Mouse (Mus musculus): ENCODE results near the gene Gm9573. TPM values are rescaled to one million over a fixed set of nuclear protein-coding genes. Genes with fewer than 3 reads are reported as not detected.

Gm9573 gene
- polyA plus RNA-seq, 1 experiment = 0.55 TPM

DNA sequence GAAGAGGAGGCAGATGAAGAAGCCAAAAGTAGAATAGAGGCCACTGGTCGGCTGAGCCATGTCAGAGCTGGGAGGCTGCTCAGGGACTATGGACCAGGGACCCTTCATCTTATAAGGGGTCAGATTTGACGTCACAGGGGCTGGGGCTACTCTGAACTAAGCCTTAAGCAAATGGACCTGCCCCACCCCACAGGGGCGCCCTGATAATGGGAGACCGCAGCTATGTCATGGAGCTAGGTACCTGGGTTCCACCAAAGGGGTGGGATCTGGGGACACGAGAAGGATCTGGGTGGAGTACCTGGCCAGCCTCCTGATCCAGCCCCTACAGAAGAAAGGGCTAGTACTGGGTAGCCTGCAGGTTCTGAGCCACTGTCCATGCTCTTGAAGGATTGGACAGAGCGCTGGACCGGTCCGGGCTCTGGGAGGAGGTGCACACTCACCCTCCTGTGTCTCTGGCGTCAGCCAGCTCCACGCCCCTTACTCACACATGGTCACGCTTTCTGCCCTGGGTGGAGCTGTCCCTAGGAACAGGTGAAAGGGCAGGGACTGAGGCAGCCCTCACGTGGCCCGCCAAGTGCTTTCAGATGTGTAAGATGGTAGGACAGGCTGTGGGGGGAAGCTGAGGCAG, 17.3 kb upstream of the Gm9573 start, which contains the start of gene Mucl3:
Mucl3 (minus strand) TSS at position 87 of the 628 bp plus-strand sequence.
- Histone ChIP-seq H3K4me1 (no peaks in the 10 kb centered on the region), H3K36me3 (replicated peaks; ENCODE audit: low read length) (no peaks in the 10 kb centered on the region), H3K9me3 (0 out of 2 replicates have a peak, but pooled peaks cover 2% of the 10 kb centered on the region), H3K27me3 (replicated peaks) (peaks cover 76% of the 10 kb centered on the region), H3K4me3 (replicated peaks) (no peak within 1 kb of the TSS)
- no peak for TF ChIP-seq FLI1 (IDR thresholded peaks at IDR 0.05; ENCODE audit: low read length)
- TF ChIP-seq GATA1 (IDR thresholded peaks at IDR 0.05; ENCODE audit: borderline replicate concordance, low read length) = no peak

DNA sequence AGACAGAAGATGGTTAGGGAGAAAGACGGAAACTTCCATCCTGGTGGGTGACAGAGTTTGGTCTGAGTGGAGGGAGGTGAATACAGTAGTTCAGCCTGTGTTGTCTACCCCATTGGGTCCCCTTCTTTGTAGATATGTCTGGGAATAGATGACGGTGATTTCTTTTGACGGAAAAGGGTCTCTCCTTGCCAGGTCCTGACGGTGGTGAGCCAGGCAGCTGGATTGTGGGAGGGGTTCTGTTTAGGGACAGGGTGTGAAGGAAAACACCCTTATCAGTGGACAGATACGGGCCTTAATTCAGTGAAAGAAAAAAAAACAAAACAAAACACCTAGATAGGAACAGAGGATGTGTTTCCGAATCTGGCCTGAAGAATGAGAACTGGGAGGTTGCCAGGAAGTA, 12.9 kb upstream of the Gm9573 start:
- H3K9me3 ChIP-seq = no peaks in the 10 kb centered on the region
- no peak for TF ChIP-seq FLI1 (IDR thresholded peaks at IDR 0.05; ENCODE audit: low read length)
- TF ChIP-seq GATA1 (IDR thresholded peaks at IDR 0.05; ENCODE audit: borderline replicate concordance, low read length) = no peak
- H3K27me3 ChIP-seq (replicated peaks) = peaks cover 74% of the 10 kb centered on the region
- H3K4me3 ChIP-seq (replicated peaks) = no peak overlapping the region
- no peaks in the 10 kb centered on the region for H3K36me3 ChIP-seq (replicated peaks; ENCODE audit: low read length)
- peaks cover 11% of the 10 kb centered on the region for H3K4me1 ChIP-seq

DNA sequence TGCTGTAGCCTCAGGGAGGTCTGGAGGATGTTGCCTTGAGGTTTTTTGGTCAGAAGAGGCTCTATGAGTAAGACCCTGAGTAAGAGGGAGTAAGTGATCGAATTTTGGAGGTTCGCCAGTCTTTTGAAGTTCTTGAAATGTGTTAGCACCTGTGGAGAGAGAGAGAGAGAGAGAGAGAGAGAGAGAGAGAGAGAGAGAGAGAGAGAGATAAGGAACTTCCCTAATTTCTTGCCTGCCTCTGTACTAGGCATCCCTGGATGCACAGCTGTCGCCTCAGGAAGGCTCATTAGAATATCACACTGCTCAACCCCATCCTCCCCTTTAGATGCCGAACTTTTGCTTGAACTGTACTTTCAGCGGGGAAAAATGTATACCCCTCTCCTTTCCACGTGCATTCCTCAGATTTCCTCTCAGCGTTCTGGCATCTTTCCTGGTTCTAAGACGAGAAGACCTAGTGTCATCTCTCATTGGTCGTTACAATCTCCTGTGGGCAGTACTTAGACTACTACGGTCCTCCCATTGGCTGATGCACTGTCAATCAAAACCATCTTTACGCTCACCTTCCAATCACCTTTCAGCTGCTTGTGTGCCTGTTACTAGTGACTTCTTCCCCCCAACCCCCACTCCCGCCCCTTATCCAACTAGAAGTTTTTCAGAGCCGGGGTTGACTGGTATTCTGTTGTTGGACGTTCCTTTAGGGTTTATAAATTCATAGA, 12.2 kb upstream of the Gm9573 start:
- Histone ChIP-seq H3K9me3 (no peaks in the 10 kb centered on the region), H3K4me1 (peaks cover 11% of the 10 kb centered on the region), H3K4me3 (replicated peaks) (no peak overlapping the region), H3K36me3 (replicated peaks; ENCODE audit: low read length) (no peaks in the 10 kb centered on the region), H3K27me3 (replicated peaks) (peaks cover 74% of the 10 kb centered on the region)
- TF ChIP-seq GATA1 (IDR thresholded peaks at IDR 0.05; ENCODE audit: borderline replicate concordance, low read length) (no peak), FLI1 (IDR thresholded peaks at IDR 0.05; ENCODE audit: low read length) (no peak)

DNA sequence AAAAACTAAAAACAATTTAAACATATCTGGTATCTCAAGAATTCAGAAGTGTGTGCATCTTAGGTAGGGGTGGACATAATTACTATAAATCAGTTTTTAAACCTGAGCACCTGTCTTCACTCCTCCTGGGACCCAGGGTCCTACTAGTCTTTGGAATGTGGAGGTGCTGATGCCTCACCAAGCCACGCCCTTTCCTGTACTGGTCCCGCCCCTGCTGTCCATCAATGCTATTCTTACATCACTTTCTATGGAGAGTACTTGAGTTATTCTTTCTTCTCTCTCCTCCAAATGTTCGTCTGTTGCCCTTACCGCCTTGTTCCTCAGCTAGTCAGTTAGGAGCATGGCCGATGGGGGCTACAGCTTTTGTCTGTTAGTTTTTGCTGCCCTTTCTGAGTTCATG, 9.9 kb upstream of the Gm9573 start:
- Histone ChIP-seq H3K4me1 (peaks cover 11% of the 10 kb centered on the region), H3K4me3 (replicated peaks) (peak overlapping the region; percentile 42), H3K36me3 (replicated peaks; ENCODE audit: low read length) (no peaks in the 10 kb centered on the region), H3K9me3 (no peaks in the 10 kb centered on the region), H3K27me3 (replicated peaks) (peaks cover 72% of the 10 kb centered on the region)
- TF ChIP-seq GATA1 (IDR thresholded peaks at IDR 0.05; ENCODE audit: borderline replicate concordance, low read length) (no peak), FLI1 (IDR thresholded peaks at IDR 0.05; ENCODE audit: low read length) (no peak)

DNA sequence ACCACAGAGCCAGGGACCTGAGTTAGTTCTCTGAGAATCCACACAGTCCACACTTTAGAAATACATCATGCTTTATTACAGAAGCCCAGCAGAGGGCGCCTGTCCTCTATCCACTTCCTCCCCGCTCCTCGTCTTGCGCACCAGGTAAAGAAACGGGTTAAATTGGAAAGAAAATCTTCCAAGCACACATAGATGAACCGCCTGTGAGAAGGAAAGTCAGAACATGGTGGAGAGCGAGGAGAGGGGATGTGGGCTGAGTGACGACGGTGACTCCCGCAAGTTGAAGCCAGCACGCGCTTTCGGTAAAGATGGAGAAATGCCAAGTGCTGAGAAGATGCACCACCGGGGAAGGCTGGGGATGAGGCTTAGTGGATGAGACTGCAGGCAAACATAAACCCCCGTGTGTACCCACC, 9.3 kb upstream of the Gm9573 start:
- Histone ChIP-seq H3K27me3 (replicated peaks) (peaks cover 72% of the 10 kb centered on the region), H3K4me3 (replicated peaks) (peak overlapping the region; percentile 91), H3K9me3 (no peaks in the 10 kb centered on the region), H3K4me1 (peaks cover 11% of the 10 kb centered on the region), H3K36me3 (replicated peaks; ENCODE audit: low read length) (no peaks in the 10 kb centered on the region)
- TF ChIP-seq FLI1 (IDR thresholded peaks at IDR 0.05; ENCODE audit: low read length) (no peak), GATA1 (IDR thresholded peaks at IDR 0.05; ENCODE audit: borderline replicate concordance, low read length) (no peak)

DNA sequence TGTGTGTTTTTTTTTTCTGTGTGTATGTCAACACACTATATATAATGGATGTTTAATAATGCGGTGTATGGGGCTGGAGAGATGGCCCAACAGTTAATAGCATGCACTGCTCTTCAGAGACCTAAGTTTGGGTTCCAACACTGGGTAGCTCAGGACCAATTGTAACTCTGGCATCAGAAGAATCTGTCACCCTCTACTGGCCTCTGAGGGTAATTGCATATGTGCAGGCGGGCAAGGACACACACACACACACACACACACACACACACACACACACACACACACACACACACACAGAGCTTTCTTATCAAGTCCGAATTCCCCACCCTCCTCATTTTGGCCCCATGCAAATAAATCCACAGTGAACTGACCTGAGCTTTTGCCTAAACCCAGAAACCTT, 8.8 kb upstream of the Gm9573 start:
- Histone ChIP-seq H3K9me3 (no peaks in the 10 kb centered on the region), H3K36me3 (replicated peaks; ENCODE audit: low read length) (no peaks in the 10 kb centered on the region), H3K4me3 (replicated peaks) (no peak overlapping the region), H3K27me3 (replicated peaks) (peaks cover 73% of the 10 kb centered on the region), H3K4me1 (peaks cover 11% of the 10 kb centered on the region)
- TF ChIP-seq GATA1 (IDR thresholded peaks at IDR 0.05; ENCODE audit: borderline replicate concordance, low read length) = no peak
- no peak for TF ChIP-seq FLI1 (IDR thresholded peaks at IDR 0.05; ENCODE audit: low read length)

DNA sequence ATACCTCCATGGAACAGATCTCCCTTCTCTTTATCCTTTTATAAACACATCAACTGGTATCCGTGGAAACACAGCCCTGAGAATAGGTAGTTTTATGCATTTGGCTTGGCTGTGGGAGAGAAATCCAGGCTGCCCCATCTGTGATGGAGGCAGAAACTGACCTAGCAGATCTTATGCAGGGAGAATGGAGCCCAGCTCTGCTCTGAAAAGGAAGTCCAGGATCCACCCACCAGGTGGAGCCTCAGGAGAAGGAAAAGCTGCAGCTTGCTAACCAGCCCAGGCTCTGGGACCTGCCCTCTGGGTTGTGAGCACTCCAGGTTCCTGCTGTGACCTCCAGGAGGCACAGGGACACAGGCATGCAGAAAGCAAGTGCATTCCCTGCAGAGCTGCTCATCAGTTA, 7.6 kb upstream of the Gm9573 start:
- Histone ChIP-seq H3K36me3 (replicated peaks; ENCODE audit: low read length) (no peaks in the 10 kb centered on the region), H3K4me1 (peaks cover 11% of the 10 kb centered on the region), H3K27me3 (replicated peaks) (peaks cover 66% of the 10 kb centered on the region), H3K9me3 (no peaks in the 10 kb centered on the region), H3K4me3 (replicated peaks) (no peak overlapping the region)
- TF ChIP-seq GATA1 (IDR thresholded peaks at IDR 0.05; ENCODE audit: borderline replicate concordance, low read length) (no peak), FLI1 (IDR thresholded peaks at IDR 0.05; ENCODE audit: low read length) (no peak)

DNA sequence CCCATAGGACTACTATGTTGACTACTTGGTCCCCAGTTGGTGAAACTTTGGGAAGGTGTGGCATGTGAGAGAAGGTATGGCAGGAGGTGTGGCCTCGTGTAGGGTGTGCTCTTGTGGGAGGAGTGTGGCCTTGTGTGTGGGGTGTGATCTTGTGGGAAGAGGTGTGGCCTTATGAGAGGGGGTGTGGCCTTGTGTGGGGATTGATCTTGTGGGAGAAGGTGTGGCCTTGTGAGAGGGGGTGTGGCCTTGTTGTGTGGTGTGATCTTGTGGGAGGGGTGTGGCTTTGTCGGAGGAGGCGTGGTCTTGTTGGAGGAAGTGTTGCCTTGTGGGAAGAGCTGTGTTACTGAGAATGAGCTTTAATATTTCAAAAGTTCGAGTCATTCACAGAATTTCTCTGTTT, 9.3 kb downstream of the Gm9573 start:
- H3K9me3 ChIP-seq = peaks cover 11% of the 10 kb centered on the region; the same call in 1 of the 2 replicates
- H3K27me3 ChIP-seq (replicated peaks) = peaks cover 25% of the 10 kb centered on the region
- no peaks in the 10 kb centered on the region; the same call in 1 of the 2 replicates for H3K4me1 ChIP-seq
- no peak for TF ChIP-seq GATA1 (IDR thresholded peaks at IDR 0.05; ENCODE audit: borderline replicate concordance, low read length)
- no peak for TF ChIP-seq FLI1 (IDR thresholded peaks at IDR 0.05; ENCODE audit: low read length)
- H3K36me3 ChIP-seq (replicated peaks; ENCODE audit: low read length) = no peaks in the 10 kb centered on the region
- peak overlapping the region; percentile 28 for H3K4me3 ChIP-seq (replicated peaks)

DNA sequence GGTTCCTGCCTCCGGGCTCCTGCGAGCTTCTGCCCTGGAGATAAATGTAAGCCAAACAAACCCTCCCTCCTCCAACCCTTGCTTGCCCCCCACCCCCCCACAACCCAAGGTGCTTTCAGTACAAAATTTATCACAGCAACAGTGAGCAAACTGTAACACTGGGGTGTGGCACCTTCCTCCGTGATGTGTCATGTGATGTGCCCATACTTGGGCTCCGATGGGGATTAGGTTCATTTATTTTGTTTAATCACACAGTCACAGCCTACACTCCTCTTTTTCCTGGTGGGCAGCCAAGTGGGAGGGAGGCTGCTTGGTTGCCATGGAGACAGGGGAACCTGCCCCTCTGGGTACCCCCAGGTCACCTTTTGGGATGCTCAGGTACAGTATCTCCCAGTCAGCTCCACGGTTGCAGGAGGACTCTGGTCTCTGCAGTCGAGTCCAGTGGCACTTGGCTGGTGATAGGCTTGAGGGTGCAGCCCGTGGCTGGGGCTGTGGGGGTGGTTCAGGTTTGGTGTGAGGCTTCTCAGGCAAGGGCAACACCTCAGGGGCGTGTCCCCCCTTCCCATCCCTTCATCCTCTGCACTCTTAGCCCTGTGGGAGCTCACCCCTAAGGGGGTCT, 24.6 kb downstream of the Gm9573 start:
- Histone ChIP-seq H3K36me3 (replicated peaks; ENCODE audit: low read length) (no peaks in the 10 kb centered on the region), H3K4me3 (replicated peaks) (no peak overlapping the region), H3K9me3 (peaks cover 16% of the 10 kb centered on the region), H3K27me3 (replicated peaks) (peaks cover 32% of the 10 kb centered on the region), H3K4me1 (no peaks in the 10 kb centered on the region)
- TF ChIP-seq FLI1 (IDR thresholded peaks at IDR 0.05; ENCODE audit: low read length) (no peak), GATA1 (IDR thresholded peaks at IDR 0.05; ENCODE audit: borderline replicate concordance, low read length) (no peak)

DNA sequence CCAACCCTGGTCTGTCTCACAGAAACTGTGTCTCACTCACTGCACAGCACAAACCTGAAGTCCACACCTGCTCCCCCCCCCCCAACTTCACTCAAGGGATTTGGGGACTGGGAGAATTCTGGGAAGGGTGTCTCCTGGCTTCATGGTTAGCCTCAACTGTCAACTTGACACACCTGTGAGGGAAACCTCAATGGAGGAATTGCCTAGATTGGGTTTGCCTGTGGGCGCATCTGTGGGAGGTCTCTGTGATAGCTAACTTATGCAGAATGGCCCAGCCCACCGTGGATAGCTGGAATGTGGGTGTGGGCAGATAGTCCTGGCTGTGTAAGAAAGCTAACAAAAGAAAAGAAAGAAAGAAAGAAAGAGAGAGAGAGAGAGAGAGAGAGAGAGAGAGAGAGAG, 25.2 kb downstream of the Gm9573 start, which contains the start of gene Sfta2:
Sfta2 (plus strand) TSS at position 301 of the 400 bp plus-strand sequence.
- Histone ChIP-seq H3K36me3 (replicated peaks; ENCODE audit: low read length) (no peaks in the 10 kb centered on the region), H3K4me3 (replicated peaks) (no peak within 1 kb of the TSS), H3K4me1 (no peaks in the 10 kb centered on the region), H3K9me3 (peaks cover 21% of the 10 kb centered on the region), H3K27me3 (replicated peaks) (peaks cover 32% of the 10 kb centered on the region)
- TF ChIP-seq FLI1 (IDR thresholded peaks at IDR 0.05; ENCODE audit: low read length) (no peak), GATA1 (IDR thresholded peaks at IDR 0.05; ENCODE audit: borderline replicate concordance, low read length) (no peak)

Data from megakaryocyte, embryonic 14.5 days (primary cell).